ENCODE assay signal across 8 mouse cellular contexts in the genomic region with DNA sequence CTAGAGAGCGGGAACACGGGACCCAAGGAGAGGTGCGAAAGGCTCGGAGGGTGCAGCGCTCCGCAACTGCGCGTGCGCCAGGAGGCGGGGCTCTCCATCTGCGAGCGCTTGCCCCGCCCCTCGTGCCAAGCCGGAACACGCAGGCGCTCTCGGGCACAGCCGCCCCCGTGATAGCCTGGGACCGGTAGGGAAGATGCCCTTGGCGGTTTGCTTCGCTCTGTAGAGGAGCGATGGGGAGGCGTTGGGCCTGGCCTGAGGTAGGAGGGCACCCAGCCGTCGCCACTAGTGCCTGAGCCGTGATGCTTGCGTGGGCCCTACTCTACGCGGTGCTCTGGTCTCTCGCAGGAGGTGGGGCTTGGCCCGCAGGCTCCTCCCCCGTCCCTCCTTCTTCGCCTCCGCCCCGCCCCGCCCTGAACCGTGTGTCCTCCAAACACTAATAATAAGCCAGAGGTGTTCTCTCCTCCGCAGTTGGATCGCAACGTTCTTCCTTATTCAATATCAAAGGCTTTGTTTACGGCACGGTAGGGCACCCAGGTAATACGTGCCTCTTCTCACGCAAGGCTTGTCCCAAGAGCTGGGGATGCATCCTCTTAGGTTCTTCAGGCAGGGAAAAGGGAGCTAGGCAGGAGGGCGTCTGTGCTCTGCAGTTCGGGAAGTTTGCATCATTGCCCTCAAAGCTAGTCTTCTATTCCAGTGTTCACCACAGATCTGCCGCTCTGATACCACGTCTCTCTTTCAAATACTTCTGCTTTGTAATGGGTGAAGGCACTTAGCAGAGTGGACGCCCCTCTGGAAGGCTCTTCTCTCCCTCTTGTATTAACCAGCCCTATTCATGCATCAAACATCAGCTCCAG. TPM values are rescaled to one million over a fixed set of nuclear protein-coding genes. Genes with fewer than 3 reads are reported as not detected.
A peak's percentile ranks its signal among the peaks of the same experiment; 100 is the strongest.
DNase-seq lines count a peak whose midpoint lies in the region; ATAC-seq and TF ChIP-seq lines count a peak whose summit lies in the region.

A gene (plus strand): TSS at position 123 of the 854 bp plus-strand sequence.

- peak within 1 kb of the TSS; percentile 92 for H3K4me2 ChIP-seq in forebrain, embryonic 16.5 days (ENCODE audit: low read length)
- peak within 1 kb of the TSS; percentile 71 for H3K4me2 ChIP-seq in neural tube, embryonic 15.5 days

- peaks cover 0 to 16% of the 10 kb centered on the region in 2 experiments; a peak in 2 of 4 replicates for H3K36me3 ChIP-seq in MEL (ENCODE audit: control insufficient read depth in 1 of 2, insufficient read depth in 2 of 2, low read length in 2 of 2)
- H3K36me3 ChIP-seq in forebrain, embryonic 16.5 days (ENCODE audit: control insufficient read depth, insufficient read depth): no peaks in the 10 kb centered on the region
- no peaks in the 10 kb centered on the region for H3K36me3 ChIP-seq in neural tube, embryonic 15.5 days

- no peak for TF ChIP-seq CTCF in MEL (IDR thresholded peaks at IDR 0.05 in 2 of 3, conservative IDR thresholded peaks at IDR 0.05 in 1 of 3; ENCODE audit: control insufficient read depth in 1 of 3, insufficient read depth in 1 of 3, low read depth in 2 of 3, low read length in 3 of 3, poor library complexity in 1 of 3, severe bottlenecking in 1 of 3)
- TF ChIP-seq CTCF in layer of hippocampus, adult 2 months (conservative IDR thresholded peaks at IDR 0.05): no peak; the same call in 1 of the 2 replicates
- TF ChIP-seq CTCF in lung, adult 2 months (IDR thresholded peaks at IDR 0.05; ENCODE audit: insufficient read depth, low read length): no peak

- under 1% methylated on average over 51 of the region's 51 CpGs for WGBS in forebrain, embryonic 16.5 days
- WGBS in lung, adult 2 months: under 1% methylated on average over 51 of the region's 51 CpGs
- WGBS in neural tube, embryonic 15.5 days: under 1% methylated on average over 51 of the region's 51 CpGs

- H3K79me2 ChIP-seq in MEL (ENCODE audit: control insufficient read depth, insufficient read depth, low read length, poor library complexity): no peaks in the 10 kb centered on the region; the same call in 1 of the 2 replicates

- no peak for TF ChIP-seq RAD21 in MEL (IDR thresholded peaks at IDR 0.05; ENCODE audit: low read depth, low read length)

- peak; percentile 97 for DNase-seq in MEL (ENCODE audit: low read depth, low spot score)
- DNase-seq in cerebellum, adult 18-20 months: peak; percentile 92 to 95
- DNase-seq in heart, postnatal 36 days: peak; percentile 86 to 90
- peak; percentile 89 to 91 for DNase-seq in layer of hippocampus, adult 2 months (ENCODE audit: low spot score in 2 of 2)
- peak; percentile 88 for DNase-seq in lung, adult 2 months
- DNase-seq in testis, postnatal 10 days (ENCODE audit: low spot score): peak; percentile 94

- H3K9me3 ChIP-seq in MEL (replicated peaks; ENCODE audit: insufficient read depth, low read length): no peaks in the 10 kb centered on the region
- H3K9me3 ChIP-seq in forebrain, embryonic 16.5 days (ENCODE audit: control insufficient read depth, low read length): no peaks in the 10 kb centered on the region
- H3K9me3 ChIP-seq in neural tube, embryonic 15.5 days (replicated peaks): no peaks in the 10 kb centered on the region

- peak; percentile 98 for ATAC-seq in forebrain, embryonic 16.5 days
- ATAC-seq in neural tube, embryonic 15.5 days (ENCODE audit: low FRiP score): peak; percentile 97

- no peaks in the 10 kb centered on the region; a peak in 1 of 4 replicates for H3K27me3 ChIP-seq in MEL (ENCODE audit: control insufficient read depth in 1 of 2, insufficient read depth in 2 of 2, low read length in 2 of 2)
- peaks cover 35% of the 10 kb centered on the region for H3K27me3 ChIP-seq in forebrain, embryonic 16.5 days (replicated peaks; ENCODE audit: control insufficient read depth, insufficient read depth, low read length)
- peaks cover 42% of the 10 kb centered on the region for H3K27me3 ChIP-seq in neural tube, embryonic 15.5 days (replicated peaks)

- intact Hi-C loops in heart, postnatal 36 days (cut with DNase I): loop anchor here (2.0 kb wide), 1 partner anchor 36 kb away; a partner anchor contains a TSS

- peak within 1 kb of the TSS; percentile 81 for H3K9ac ChIP-seq in MEL (ENCODE audit: control insufficient read depth, low read depth, low read length, poor library complexity, severe bottlenecking)
- H3K9ac ChIP-seq in forebrain, embryonic 16.5 days (replicated peaks; ENCODE audit: low read depth, low read length): peak within 1 kb of the TSS; percentile 82
- peak within 1 kb of the TSS; percentile 63 for H3K9ac ChIP-seq in neural tube, embryonic 15.5 days (replicated peaks)

- peak; percentile 69 to 71 for TF ChIP-seq POLR2A in MEL (IDR thresholded peaks at IDR 0.05; ENCODE audit: control insufficient read depth in 1 of 2, insufficient read depth in 1 of 2, low read depth in 1 of 2, low read length in 2 of 2, poor library complexity in 1 of 2)
- peak; percentile 9; the same call in 1 of the 2 replicates for TF ChIP-seq POLR2A in lung, adult 2 months (IDR thresholded peaks at IDR 0.05; ENCODE audit: borderline replicate concordance, extremely low read depth, low read depth, low read length)

- peak within 1 kb of the TSS; percentile 78 to 83 for H3K4me3 ChIP-seq in MEL (ENCODE audit: control insufficient read depth in 1 of 2, insufficient read depth in 1 of 2, low read depth in 2 of 2, low read length in 2 of 2)
- peak within 1 kb of the TSS; percentile 79 for H3K4me3 ChIP-seq in forebrain, embryonic 16.5 days (replicated peaks; ENCODE audit: low read length)
- peak within 1 kb of the TSS; percentile 97 for H3K4me3 ChIP-seq in layer of hippocampus, adult 2 months
- H3K4me3 ChIP-seq in lung, adult 2 months (replicated peaks; ENCODE audit: extremely low read depth, low read depth, low read length): peak within 1 kb of the TSS; percentile 79
- H3K4me3 ChIP-seq in neural tube, embryonic 15.5 days (replicated peaks): peak within 1 kb of the TSS; percentile 61

- TF ChIP-seq EP300 in MEL (IDR thresholded peaks at IDR 0.05; ENCODE audit: low read depth in 1 of 2, low read length in 2 of 2): peak; percentile 63 to 75

- peak within 1 kb of the TSS; percentile 95 for H3K27ac ChIP-seq in MEL (ENCODE audit: control insufficient read depth, low read depth, low read length)
- peak within 1 kb of the TSS; percentile 84 for H3K27ac ChIP-seq in forebrain, embryonic 16.5 days (ENCODE audit: low read length)
- peak within 1 kb of the TSS; percentile 97 for H3K27ac ChIP-seq in layer of hippocampus, adult 2 months
- H3K27ac ChIP-seq in neural tube, embryonic 15.5 days (replicated peaks): peak within 1 kb of the TSS; percentile 91

- peaks cover 7 to 9% of the 10 kb centered on the region in 2 experiments for H3K4me1 ChIP-seq in MEL (ENCODE audit: control insufficient read depth in 1 of 2, insufficient read depth in 2 of 2, low read length in 2 of 2)
- H3K4me1 ChIP-seq in forebrain, embryonic 16.5 days (replicated peaks; ENCODE audit: control insufficient read depth, insufficient read depth, low read length): peaks cover 8% of the 10 kb centered on the region
- H3K4me1 ChIP-seq in lung, adult 2 months (ENCODE audit: control insufficient read depth, insufficient read depth, low read length): peaks cover 3% of the 10 kb centered on the region; the same call in 1 of the 2 replicates
- H3K4me1 ChIP-seq in neural tube, embryonic 15.5 days: peaks cover 10% of the 10 kb centered on the region

TF ChIP-seq in MEL, 35 proteins besides CTCF, POLR2A, EP300 and RAD21 (continues in another document):
- TF ChIP-seq POLR2AphosphoS2 (IDR thresholded peaks at IDR 0.05; ENCODE audit: low read length) (peak; percentile 74; the same call in 1 of the 2 replicates), POLR2AphosphoS5 (IDR thresholded peaks at IDR 0.05; ENCODE audit: borderline replicate concordance, low read depth, low read length) (no peak), USF1 (IDR thresholded peaks at IDR 0.05; ENCODE audit: low read depth, low read length) (peak; percentile 66), MAX (IDR thresholded peaks at IDR 0.05; ENCODE audit: low read length) (peak; percentile 70), MAFK (IDR thresholded peaks at IDR 0.05; ENCODE audit: borderline replicate concordance, low read depth, low read length) (no peak), USF2 (IDR thresholded peaks at IDR 0.05; ENCODE audit: borderline replicate concordance in 1 of 2, insufficient read depth in 1 of 2, low read depth in 1 of 2, low read length in 2 of 2) (no peak), CHD2 (IDR thresholded peaks at IDR 0.05; ENCODE audit: low read length) (no peak), BHLHE40 (IDR thresholded peaks at IDR 0.05; ENCODE audit: borderline replicate concordance, low read depth, low read length) (no peak), JUND (IDR thresholded peaks at IDR 0.05; ENCODE audit: low read depth, low read length) (no peak), ETS1 (IDR thresholded peaks at IDR 0.05; ENCODE audit: low read depth, low read length) (peak; percentile 74; the same call in 1 of the 2 replicates), KAT2A (conservative IDR thresholded peaks at IDR 0.05; ENCODE audit: low read depth, low read length) (peak; percentile 49; the same call in 1 of the 2 replicates), ZNF384 (IDR thresholded peaks at IDR 0.05; ENCODE audit: low read depth, low read length) (no peak), RCOR1 (IDR thresholded peaks at IDR 0.05; ENCODE audit: low read depth, low read length) (peak; percentile 59; the same call in 1 of the 2 replicates), TCF12 (IDR thresholded peaks at IDR 0.05; ENCODE audit: low read depth, low read length) (peak; percentile 58), ZKSCAN1 (IDR thresholded peaks at IDR 0.05; ENCODE audit: low read depth, low read length) (no peak), ELF1 (IDR thresholded peaks at IDR 0.05; ENCODE audit: low read depth, low read length) (peak; percentile 28), ZMIZ1 (IDR thresholded peaks at IDR 0.05; ENCODE audit: low read depth, low read length) (no peak), MXI1 (IDR thresholded peaks at IDR 0.05; ENCODE audit: low read depth, low read length) (peak; percentile 47; the same call in 1 of the 2 replicates), TAL1 (IDR thresholded peaks at IDR 0.05; ENCODE audit: low read length) (no peak), ZC3H11A (IDR thresholded peaks at IDR 0.05; ENCODE audit: low read depth, low read length) (no peak), MYB (IDR thresholded peaks at IDR 0.05; ENCODE audit: low read depth, low read length) (no peak)

RNA-seq across cellular contexts. Expression of the gene that starts here (rescaled TPM):
- total RNA-seq in MEL (2012; rRNA removed): 0.12 and 0.42 TPM in 2 replicates
- under 1 TPM in 1 of 2 experiments, not detected in 1; 0.58 TPM for polyA plus RNA-seq in MEL (2012; ENCODE audit: insufficient read depth in 1 of 2, insufficient read length in 2 of 2, low read depth in 1 of 2, low replicate concordance in 2 of 2, missing spikeins in 1 of 2)
- 0.25 TPM in 1 of 2 replicates, not detected in the other for polyA plus RNA-seq in forebrain, embryonic 16.5 days (2015; fragmentation: Nextera tagmentation; extraction: Ambion mirVana)
- total RNA-seq in heart, postnatal 36 days (2021): not detected
- not detected for total RNA-seq in layer of hippocampus, adult 2 months (2021)
- 0.34 TPM in 1 of 2 replicates, not detected in the other for polyA plus RNA-seq in lung, adult 2 months (2012; rRNA removed)
- 0.45 TPM in 1 of 2 replicates, not detected in the other for polyA plus RNA-seq in neural tube, embryonic 15.5 days (2015; fragmentation: Nextera tagmentation; extraction: Ambion mirVana)

Comparison
In these comparisons a context has a peak if more than half of its experiments do, and no peak if none do; other contexts are left out.
1. Peak in every context shown above with its lines: DNase-seq, ATAC-seq, H3K4me3 ChIP-seq and H3K27ac ChIP-seq.
2. Peak in DNase-seq, H3K4me3 ChIP-seq, H3K27ac ChIP-seq and H3K9ac ChIP-seq in MEL; RNA of the gene not detected or under 1 TPM.
3. Peak in ATAC-seq, H3K4me3 ChIP-seq, H3K27ac ChIP-seq, H3K9ac ChIP-seq and H3K4me2 ChIP-seq in forebrain, embryonic 16.5 days; RNA of the gene not detected or under 1 TPM.
4. Peak in DNase-seq in heart, postnatal 36 days; RNA of the gene not detected or under 1 TPM.
5. Peak in DNase-seq, H3K4me3 ChIP-seq and H3K27ac ChIP-seq in layer of hippocampus, adult 2 months; RNA of the gene not detected or under 1 TPM.
6. Peak in DNase-seq and H3K4me3 ChIP-seq in lung, adult 2 months; RNA of the gene not detected or under 1 TPM.
7. Peak in ATAC-seq, H3K4me3 ChIP-seq, H3K27ac ChIP-seq, H3K9ac ChIP-seq and H3K4me2 ChIP-seq in neural tube, embryonic 15.5 days; RNA of the gene not detected or under 1 TPM.